Mouse (Mus musculus): ENCODE data around the gene Rpn2.

Rpn2 gene

GRCm38 (mm10) chr2:157309611-157310010 lies 30.8 kb downstream of the Rpn2 start:
- no peak for DNase-seq (ENCODE audit: low spot score in 2 of 2)

- DNase-seq (ENCODE audit: low spot score in 2 of 2): no peak
Measured at GRCm38 (mm10) chr2:157310963-157311637, 32.3 kb downstream of the Rpn2 start.

GRCm38 (mm10) chr2:157313718-157314117 lies 34.9 kb downstream of the Rpn2 start:
- no peak for DNase-seq (ENCODE audit: low spot score in 2 of 2)

GRCm38 (mm10) chr2:157314310-157314709 lies 35.5 kb downstream of the Rpn2 start:
- DNase-seq (ENCODE audit: low spot score in 2 of 2): no peak

DNA sequence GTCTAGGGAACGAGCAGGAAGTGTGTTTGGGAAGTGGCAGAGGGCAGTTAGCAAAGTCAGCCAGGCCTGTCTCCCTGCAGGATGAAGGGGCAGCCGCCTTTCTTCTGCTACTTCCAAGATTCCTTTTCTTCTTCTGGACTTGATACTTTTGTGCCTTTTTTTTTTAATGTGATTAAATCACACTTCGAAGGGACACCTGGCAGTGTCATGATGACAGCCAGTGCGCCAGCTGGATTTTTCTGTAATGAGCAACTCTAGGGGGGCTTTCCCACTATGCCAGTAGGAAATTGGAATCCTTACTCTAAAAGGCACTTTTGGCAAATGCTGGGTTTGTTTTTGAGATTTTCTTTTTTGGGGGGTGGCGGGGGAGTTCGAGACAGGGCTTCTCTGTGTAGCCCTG lies 36.7 kb downstream of the Rpn2 start:
- DNase-seq (ENCODE audit: low spot score in 2 of 2): no peak

DNA sequence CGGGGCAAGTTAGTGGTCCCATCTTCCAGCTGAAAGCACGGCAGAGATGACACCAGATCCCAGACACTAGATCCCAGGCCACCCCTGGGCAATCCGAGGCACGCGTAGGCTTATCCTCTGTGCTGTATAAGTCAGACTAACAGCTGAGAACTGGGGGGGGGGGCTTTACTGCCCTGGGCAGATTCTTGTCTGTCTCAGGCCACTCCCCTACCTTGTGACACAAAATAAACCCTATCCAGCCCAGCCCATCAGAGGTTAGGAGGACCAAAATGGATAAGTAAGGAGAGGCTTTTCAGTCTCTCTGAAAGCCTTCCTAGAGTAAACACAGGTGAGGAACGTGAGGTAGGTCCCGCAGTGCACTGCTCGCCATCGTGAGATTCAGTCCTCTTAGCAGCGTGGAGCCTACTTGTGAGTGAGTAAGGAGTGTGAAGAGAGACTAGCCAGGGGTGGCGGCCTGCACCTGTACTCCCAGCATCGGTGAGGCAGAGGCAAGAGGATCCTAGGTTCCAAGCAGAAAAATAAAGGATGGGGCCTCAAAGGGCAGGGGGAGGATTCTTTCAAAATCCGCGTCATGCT lies 37.6 kb downstream of the Rpn2 start:
- no peak for DNase-seq (ENCODE audit: low spot score in 2 of 2)

DNA sequence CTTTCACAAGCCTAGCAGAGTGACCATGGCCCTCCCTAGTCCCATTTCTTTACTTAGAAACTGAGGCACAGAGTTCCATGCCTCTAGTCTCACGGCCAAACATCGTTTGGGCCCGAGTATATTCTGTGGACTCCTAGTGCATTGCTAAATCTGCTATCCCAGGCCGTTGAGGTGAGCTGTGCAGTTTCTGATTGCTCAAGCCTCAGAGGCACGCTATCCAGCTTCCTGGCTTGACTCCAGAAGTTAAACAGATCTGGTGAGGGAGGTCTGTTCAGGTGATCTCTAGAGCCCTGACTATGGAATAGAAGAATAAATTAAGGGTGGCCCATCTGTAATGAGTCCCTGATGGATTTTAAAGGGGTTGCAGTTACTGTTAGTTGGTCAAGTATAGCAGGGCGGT lies 38.4 kb downstream of the Rpn2 start:
- no peak for DNase-seq (ENCODE audit: low spot score in 2 of 2)

GRCm38 (mm10) chr2:157320135-157320534 lies 41.3 kb downstream of the Rpn2 start:
- no peak for DNase-seq (ENCODE audit: low spot score in 2 of 2)

- no peak for DNase-seq (ENCODE audit: low spot score in 2 of 2)
Measured at GRCm38 (mm10) chr2:157320886-157321285, 42.1 kb downstream of the Rpn2 start.

DNA sequence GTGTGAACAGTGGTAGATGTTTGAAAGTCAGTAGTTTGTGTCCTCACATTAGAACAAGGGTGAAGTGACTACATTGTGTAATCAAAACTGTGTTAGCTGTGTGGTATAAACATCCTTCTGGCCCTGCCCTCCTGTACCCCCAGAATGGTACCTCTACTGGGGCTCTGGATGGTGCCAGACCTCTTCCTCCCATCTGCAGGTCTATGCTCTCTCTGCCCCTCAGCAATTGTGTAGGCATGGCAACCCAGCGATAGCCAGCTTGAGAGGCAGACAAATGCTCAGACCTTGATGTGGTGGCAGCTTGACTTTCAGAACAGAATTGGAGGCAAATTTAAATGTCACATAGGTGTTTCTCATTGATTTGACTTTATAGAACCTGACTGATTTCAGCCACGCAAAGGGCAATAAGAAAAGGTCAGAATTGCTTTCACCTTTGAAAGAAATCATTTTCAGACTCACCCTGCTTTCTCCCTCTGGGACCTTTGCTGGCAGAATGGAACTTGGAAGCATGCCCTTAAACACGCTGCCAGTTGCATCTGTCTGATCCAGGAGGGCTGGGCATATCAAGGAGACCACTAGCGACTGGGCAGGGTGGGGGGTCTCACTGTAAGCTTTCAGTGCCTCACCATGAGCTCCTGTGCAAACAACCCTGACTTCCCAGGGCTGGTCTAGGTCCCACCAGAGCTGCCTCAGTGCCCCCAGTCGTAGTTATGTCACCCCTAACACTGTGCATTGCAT lies 43.4 kb downstream of the Rpn2 start:
- DNase-seq (ENCODE audit: low spot score in 2 of 2): no peak

DNA sequence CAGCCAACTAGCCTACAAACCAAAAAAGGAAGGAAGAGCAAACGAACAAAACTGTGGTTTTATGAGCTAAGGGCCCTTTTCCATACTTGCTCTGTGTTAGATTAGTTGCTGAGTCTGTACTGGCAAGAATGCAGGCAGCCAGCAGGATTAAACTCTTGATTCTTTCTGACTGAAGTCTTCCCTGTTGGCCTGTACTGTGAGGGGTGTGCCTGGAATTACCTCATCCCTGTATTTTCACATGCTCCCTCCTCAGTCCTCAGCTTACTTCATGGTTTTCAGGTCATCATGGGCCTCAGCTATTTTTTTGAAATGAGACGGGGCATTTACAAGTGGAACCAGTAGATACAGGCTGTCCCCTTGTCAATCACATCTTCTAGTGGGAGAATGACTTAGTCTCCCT lies 46.4 kb downstream of the Rpn2 start:
- DNase-seq (ENCODE audit: low spot score in 2 of 2): no peak

GRCm38 (mm10) chr2:157328106-157328505 lies 49.3 kb downstream of the Rpn2 start:
- no peak for DNase-seq (ENCODE audit: low spot score in 2 of 2)

GRCm38 (mm10) chr2:157328570-157328969 lies 49.8 kb downstream of the Rpn2 start:
- DNase-seq (ENCODE audit: low spot score in 2 of 2): no peak

DNA sequence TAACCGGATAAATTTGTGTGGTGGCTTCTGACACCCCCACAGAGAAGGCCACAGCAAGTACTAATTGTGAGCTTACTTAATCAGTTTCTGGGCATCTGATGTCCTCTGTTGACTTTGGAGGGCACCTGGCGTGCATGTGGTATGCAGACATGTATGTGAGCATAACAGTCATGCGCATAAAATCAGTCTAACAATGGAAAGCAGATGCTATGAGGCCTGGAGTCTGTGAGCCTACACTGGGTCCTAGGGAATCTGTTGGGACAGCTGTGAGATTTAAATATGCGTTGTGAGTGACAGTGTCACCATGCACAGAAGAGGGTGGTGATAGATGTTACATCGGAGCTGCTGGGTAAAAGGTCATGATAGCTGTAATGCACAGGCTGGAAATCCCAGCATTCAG lies 53.2 kb downstream of the Rpn2 start:
- DNase-seq (ENCODE audit: low spot score in 2 of 2): no peak

DNA sequence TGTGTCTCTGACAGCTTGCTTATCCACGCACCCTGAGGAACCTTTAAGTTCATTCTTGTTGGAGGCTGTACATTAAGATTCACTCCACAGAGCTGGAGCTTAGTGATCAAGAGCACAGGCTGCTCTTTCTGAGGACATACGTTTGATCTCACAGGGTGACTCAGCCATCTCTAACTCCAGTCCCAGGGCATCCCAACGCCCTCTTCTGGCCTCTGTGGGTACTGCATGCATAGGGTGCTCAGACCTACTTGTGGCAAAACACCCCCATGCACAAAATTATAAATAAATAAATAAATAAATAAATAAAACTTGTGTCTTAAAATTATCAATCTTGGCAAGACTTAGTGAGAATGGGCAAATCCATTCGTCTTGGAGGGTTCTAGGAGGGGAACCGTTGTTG lies 59.8 kb downstream of the Rpn2 start:
- DNase-seq (ENCODE audit: low spot score in 2 of 2): peak; percentile 17 to 39

GRCm38 (mm10) chr2:157339532-157339931 lies 60.7 kb downstream of the Rpn2 start:
- DNase-seq (ENCODE audit: low spot score in 2 of 2): no peak

- no peak for DNase-seq (ENCODE audit: low spot score in 2 of 2)
Measured at GRCm38 (mm10) chr2:157340221-157340741, 61.5 kb downstream of the Rpn2 start.

GRCm38 (mm10) chr2:157341554-157342270 lies 62.9 kb downstream of the Rpn2 start:
- peak; percentile 27 to 28 for DNase-seq (ENCODE audit: low spot score in 2 of 2)

GRCm38 (mm10) chr2:157342328-157342926 lies 63.6 kb downstream of the Rpn2 start:
- DNase-seq (ENCODE audit: low spot score in 2 of 2): no peak

DNA sequence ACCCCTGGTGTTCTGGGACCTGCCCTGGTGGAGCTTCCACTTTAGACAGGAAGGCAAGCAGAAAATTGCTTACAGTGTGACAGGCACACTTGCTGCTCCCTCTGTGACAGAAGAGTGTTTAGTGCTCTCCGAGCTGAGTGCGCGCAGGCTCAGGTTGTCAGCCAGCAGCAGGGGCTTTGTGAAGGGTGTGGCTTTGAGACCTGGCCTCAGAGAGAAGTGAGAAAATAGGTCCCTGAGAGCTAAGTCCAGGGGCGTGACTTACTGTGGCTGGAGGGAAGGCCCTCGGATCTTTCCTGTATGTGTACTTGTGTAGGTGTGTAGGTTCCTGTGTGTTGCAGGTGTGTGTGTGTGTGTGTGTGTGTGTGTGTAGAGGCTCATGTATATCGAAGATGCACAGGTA lies 64.5 kb downstream of the Rpn2 start:
- no peak for DNase-seq (ENCODE audit: low spot score in 2 of 2)

DNA sequence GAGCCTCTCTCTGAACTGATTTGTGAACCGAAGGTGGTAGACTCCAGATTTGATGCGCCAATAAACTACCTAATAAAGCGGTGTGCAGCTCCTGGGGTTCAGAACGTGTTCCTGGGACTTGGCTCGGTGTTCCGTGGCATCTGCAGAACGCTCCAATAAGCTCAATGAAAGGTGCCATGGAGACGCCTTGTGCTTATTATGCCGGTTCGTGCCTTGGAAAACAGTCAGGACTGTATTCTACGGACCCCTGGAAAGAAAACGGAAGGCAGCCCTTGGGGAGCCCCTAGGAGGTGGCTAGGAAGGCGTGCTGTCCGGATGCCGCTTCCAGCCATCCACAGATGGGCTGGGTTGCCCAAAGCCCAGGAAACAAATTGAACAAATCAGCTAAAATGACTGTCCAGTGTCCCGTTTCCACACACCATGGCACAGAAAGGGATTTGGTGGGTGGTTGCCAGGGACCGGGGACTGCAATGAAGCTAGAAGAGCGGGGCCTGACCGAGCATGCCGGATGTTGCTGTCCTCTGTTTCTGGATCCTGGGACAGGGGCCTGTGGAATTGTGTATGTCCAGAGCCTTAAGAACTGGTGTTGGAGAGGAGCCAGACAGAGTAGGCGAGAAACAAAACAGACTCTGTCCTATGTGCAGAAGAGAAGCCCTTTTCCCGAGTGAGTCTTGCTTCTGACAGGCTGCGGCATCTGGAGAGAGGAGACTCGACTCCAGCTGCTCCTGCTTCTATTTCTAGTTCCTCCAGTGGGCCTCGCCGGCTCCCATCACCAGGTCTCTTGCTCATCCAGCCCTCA lies 68.7 kb downstream of the Rpn2 start, which contains the start of gene Ghrh:
Gene Ghrh, minus strand, starts transcription at position 146 of the 799 bp plus-strand sequence.
- no peak for DNase-seq (ENCODE audit: low spot score in 2 of 2)
